Mouse (Mus musculus) layer of hippocampus, postnatal 25 days (tissue): Measurements from ENCODE around the gene Ints12. TPM values are rescaled to one million over a fixed set of nuclear protein-coding genes. Genes with fewer than 3 reads are reported as not detected.
A peak's percentile ranks its signal among the peaks of the same experiment; 100 is the strongest.

Source experiments
- DNase-seq, 2 experiments: peaks; one replicate each; pipeline ENCODE4 v3.0.0; 2022; ENCODE audit warnings: mixed read lengths in 2 of 2, low spot score in 1 of 2; ENCODE audit errors: extremely low spot score in 1 of 2
- total RNA-seq, 2 experiments: library from RNA; stranded (reverse); gene quantifications; 2 replicates each; pipeline ENCODE4 v1.2.3; 2021

Gene Ints12
- total RNA-seq: 10 to 100 TPM; 11.0 to 14.8 TPM

- DNase-seq: peak; percentile 85 to 88
These were observed at the start of gene Ints12, which contains the start of gene Gstcd for GRCm38 (mm10) chr3:133091664-133092273. Ints12 (plus strand) TSS chr3:133091840. Gstcd (minus strand) TSS chr3:133092033.

GRCm38 (mm10) chr3:133052068-133052467 is 39.6 kb upstream of the Ints12 start:
- DNase-seq: no peak

GRCm38 (mm10) chr3:133075560-133075959 is 16.1 kb upstream of the Ints12 start:
- DNase-seq: no peak

GRCm38 (mm10) chr3:133082736-133083135 is 8.9 kb upstream of the Ints12 start:
- DNase-seq: no peak

GRCm38 (mm10) chr3:133085858-133086257 is 5.8 kb upstream of the Ints12 start:
- no peak for DNase-seq

- DNase-seq: no peak
These were observed 1.2 kb upstream of the Ints12 start for GRCm38 (mm10) chr3:133090247-133091120.

GRCm38 (mm10) chr3:133091121-133091663 is 448 bp upstream of the Ints12 start:
- peak in 1 of 2 experiments; percentile 46 for DNase-seq

DNA sequence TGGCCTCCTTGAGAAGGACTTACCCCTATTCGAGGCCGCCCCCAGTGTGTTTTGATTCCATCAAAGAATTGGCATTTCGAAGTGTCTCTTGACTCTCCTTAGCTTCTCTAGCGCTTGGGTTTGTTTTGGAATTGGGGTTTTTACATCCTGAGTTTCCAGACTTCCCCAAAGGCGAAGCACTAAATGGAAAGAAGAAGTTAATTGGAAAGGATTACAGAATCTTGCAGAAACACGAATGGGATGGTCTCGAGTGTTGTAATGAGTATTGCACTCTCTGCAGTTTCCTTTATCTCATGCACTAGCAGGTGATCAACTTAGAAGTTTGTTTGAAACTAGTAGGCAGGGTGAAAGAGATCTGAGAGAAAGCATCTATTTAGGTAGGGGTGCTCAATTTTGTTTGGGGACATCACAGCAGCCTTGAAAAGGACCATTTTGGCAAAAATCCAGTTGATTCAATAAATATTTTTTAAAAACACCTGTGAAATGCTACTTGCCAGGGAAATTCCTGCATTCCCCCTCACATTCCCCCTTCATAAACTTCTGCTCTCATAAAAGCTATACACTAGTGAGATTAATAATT is 724 bp downstream of the Ints12 start:
- no peak for DNase-seq

DNA sequence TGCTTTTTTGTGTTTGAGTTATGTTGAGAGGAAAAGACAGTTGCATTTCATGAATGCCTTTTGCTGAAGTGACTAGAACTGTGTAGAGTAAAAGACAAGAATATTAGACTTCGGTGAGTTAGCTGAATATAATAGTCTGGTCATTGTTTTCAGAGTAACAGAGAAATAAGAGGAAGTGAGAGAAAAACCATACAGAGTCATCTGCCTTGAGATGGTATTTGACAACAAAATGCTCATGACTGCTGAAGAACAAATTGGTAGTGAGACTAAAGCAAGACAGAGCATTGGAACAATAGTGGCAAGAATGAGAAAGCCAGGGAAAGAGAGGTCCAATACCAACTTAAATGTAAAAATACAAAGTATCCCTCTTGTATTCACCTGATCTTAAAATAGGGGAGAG is 1.3 kb downstream of the Ints12 start:
- DNase-seq: no peak

DNA sequence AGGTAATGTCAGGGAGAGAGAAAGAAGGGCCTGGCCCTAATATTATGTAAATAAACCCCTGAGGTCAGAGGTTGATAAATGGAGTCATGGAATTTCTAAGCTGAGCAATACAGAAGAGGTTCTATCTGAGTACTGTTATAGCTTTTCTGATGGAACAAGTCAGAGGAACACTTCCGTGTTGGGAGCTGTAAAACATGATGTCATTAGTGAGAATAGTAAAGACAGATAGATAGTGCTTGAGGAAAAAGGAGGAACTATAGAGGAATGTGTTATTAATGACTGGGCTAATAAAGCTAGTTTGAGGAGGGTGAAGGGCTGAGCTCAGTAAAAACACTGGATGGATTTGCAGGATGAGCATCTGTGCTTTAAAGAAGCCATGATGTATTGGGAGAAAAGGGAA is 2.7 kb downstream of the Ints12 start:
- no peak for DNase-seq

DNA sequence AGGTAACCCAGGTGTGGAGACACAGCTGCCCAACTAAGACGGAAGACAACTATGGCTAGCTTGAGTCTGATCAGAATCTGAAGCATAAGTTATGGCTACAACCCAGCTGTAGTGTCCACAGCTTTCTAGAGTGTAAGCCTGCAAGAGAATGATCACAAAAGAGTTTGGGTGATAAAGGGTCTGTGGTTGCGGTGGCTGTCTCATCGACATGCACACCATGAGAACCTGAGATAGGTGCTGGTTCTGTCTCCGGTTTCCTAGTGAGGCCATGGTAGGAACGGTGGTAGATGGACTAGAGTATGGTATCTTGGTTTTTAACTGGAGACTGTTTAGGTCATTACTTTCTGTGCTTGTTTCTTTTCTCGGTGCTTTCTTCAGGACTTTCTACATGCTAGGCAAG is 6.3 kb downstream of the Ints12 start:
- no peak for DNase-seq

DNA sequence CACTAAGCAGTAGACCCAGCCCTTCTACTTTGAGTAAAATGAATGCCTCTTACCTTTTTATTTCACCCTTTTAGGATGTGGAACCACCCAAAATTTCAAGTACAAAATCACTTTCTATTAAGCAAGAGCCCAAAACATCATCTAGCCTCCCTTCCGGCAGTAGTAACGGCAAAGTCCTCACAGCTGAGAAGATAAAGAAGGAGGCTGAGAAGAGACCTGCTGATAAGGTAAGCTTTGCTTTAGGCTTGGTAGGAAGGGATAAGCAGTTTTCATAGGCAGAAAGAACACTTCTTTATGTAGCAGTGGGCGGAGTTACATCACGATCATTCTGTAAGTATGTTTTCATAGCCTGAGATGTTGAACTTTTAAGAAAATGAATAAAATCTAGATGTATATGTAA is 6.7 kb downstream of the Ints12 start:
- DNase-seq: no peak

- no peak for DNase-seq
These were observed 7.3 kb downstream of the Ints12 start for GRCm38 (mm10) chr3:133098909-133099308.

DNA sequence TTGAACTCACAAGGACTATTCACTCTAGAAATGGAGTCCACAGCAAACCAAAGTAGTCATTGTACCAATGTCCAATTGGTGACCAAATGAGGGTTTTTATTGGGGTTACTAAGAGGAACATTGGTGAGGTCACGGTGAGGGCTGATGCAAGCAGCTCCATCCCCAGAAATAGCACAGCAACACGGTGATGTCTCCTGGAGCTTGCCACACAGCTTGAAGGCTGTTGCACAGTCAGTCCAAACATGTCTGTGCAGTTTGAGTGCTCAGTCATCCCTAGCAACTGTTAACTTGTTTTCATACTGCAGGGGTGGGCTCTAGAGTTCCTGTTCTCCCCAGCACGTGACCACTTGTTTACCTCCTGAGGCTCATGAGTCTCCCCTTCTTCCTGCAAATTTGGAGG is 12.1 kb downstream of the Ints12 start:
- DNase-seq: no peak

- DNase-seq: no peak
These were observed 12.8 kb downstream of the Ints12 start for GRCm38 (mm10) chr3:133104436-133104835.

DNA sequence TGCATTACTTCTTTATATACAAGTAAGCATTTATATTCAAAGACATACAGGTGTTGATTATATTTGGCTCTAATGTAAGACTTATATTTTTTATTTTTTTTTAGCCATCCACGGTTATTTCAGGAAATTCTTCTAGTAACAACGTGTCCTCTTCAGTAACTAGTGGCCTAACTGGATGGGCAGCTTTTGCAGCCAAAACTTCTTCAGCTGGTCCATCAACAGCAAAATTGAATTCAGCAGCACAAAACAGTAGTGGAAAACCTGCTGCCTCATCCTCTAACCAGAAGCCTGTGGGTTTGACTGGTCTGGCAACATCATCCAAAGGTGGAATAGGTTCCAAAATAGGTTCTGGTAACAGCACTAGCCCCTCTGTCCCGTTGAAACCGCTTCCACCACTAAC is 17.1 kb downstream of the Ints12 start:
- DNase-seq: no peak

- DNase-seq: no peak
These were observed 18.2 kb downstream of the Ints12 start for GRCm38 (mm10) chr3:133109844-133110243.

DNA sequence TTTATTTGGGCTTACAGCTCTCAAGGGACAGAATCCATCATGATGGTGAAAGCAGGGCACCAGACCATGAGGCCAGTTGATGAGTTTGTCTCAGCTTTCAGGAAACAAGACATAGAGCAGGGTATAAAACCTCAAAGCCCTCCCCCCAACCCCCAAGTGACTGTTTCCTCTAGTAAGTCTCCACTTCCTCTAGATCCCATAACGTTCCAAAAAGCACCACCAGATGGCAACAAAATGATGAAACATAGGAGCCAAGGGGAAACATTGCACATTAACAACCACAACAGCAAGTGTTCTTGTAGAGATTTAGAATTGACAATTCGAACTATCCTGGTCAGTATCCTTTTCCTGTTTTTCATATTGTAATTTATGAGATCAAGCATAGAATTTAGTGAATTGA is 20.1 kb downstream of the Ints12 start:
- peak in 1 of 2 experiments; percentile 19 for DNase-seq

GRCm38 (mm10) chr3:133113281-133113680 is 21.6 kb downstream of the Ints12 start:
- DNase-seq: no peak

DNA sequence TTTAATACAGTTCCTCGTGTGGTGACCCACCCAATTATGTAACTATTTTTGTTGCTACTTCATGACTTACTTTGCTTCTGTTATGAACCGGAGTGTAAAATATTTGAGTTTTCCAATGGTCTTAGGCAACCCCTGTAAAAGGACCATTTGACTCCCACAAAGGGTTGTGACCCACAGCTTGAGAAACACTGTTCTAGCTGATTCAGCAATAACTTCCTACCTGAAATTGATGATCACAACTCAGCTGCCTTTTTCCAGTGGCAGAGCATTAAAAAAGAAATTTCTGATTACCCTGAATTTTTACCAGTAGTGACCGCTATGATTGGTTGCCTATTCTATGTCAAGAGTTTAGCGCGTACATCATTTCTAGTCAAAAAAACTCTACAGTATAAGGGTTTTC is 39.7 kb downstream of the Ints12 start:
- no peak for DNase-seq

DNA sequence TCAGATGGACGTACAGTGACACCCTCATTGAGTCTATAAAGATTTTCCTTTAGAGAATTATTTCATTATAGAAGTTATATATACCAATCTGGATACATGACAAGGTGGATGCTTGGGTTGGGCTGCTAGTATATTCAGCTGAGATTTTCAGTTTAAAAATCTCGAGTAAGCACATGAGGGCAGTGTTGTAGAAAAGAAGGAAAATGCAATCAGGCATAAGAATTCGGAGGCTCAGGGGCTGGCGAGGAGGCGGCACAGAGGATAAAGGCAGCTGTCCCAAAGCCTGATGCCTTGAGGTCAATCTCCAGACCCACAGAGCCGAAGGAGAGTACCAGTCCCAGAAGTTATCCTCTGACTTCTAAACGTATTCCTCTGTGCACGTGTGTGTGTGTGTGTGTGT is 41.0 kb downstream of the Ints12 start:
- no peak for DNase-seq
